ENCODE assay signal across 24 mouse cellular contexts in the genomic region with DNA sequence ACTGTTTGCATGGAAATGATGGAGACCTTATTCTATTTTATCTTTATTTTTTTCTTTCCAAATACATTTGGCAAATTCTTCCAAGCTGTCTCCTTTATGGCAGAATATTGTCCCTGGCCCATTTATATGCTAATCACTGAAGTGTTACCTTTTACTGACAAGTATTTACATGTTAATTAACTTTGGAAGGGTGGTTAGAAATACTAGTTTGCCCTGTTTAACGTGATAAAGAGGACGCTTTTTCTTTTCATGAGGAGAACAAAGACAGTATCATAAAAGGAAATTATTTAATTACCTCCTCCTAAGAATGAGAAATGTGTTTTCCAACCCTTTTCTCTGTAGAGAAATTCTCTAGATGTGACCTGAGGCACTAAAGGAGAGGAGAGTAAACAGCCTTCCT.
"Had no signal": no experiment of that assay in that cellular context is flagged by ENCODE, and none has a peak within 500 bp of the region (broad histone marks: within the 10 kb centered on the region; RNA-seq: fewer than 3 reads in every experiment).

No protein-coding gene starts in this region.

- H3K4me3 ChIP-seq: layer of hippocampus, adult 2 months; limb, embryonic 10.5 days; limb, embryonic 13.5 days; liver, embryonic 12.5 days; liver, embryonic 15.5 days; lung, embryonic 15.5 days; megakaryocyte, embryonic 14.5 days; midbrain, embryonic 10.5 days; midbrain, embryonic 13.5 days; myocyte; neural tube, embryonic 15.5 days; stomach, embryonic 15.5 days had no signal

- H3K9ac ChIP-seq: limb, embryonic 13.5 days; liver, embryonic 12.5 days; liver, embryonic 15.5 days; lung, embryonic 15.5 days; midbrain, embryonic 13.5 days; neural tube, embryonic 15.5 days; stomach, embryonic 15.5 days had no signal

- ATAC-seq: liver, embryonic 12.5 days; midbrain, embryonic 13.5 days; midbrain, embryonic 16.5 days had no signal

- H3K9me3 ChIP-seq: limb, embryonic 10.5 days; limb, embryonic 13.5 days; liver, embryonic 12.5 days; liver, embryonic 15.5 days; lung, embryonic 15.5 days; megakaryocyte, embryonic 14.5 days; midbrain, embryonic 10.5 days; midbrain, embryonic 13.5 days; neural tube, embryonic 15.5 days; stomach, embryonic 15.5 days had no signal

- H3K4me2 ChIP-seq: limb, embryonic 13.5 days; liver, embryonic 12.5 days; liver, embryonic 15.5 days; lung, embryonic 15.5 days; midbrain, embryonic 13.5 days; neural tube, embryonic 15.5 days; stomach, embryonic 15.5 days had no signal

- H3K4me1 ChIP-seq: limb, embryonic 10.5 days; limb, embryonic 13.5 days; liver, embryonic 12.5 days; liver, embryonic 15.5 days; lung, embryonic 15.5 days; megakaryocyte, embryonic 14.5 days; stomach, embryonic 15.5 days had no signal

- H3K36me3 ChIP-seq: limb, embryonic 10.5 days; limb, embryonic 13.5 days; liver, embryonic 12.5 days; liver, embryonic 15.5 days; lung, embryonic 15.5 days; midbrain, embryonic 10.5 days; midbrain, embryonic 13.5 days; neural tube, embryonic 15.5 days; stomach, embryonic 15.5 days had no signal

- DNase-seq: kidney, postnatal 25 days; layer of hippocampus, adult 9-11 months; liver; lung, adult 18-20 months; lung, postnatal 10 days; lung, postnatal 36 days; right cerebral cortex, adult 18-20 months; right cerebral cortex, postnatal 14 days; right cerebral cortex, postnatal 4 days; thymus, postnatal 36 days had no signal

- H3K27me3 ChIP-seq: limb, embryonic 13.5 days; liver, embryonic 12.5 days; liver, embryonic 15.5 days; lung, embryonic 15.5 days; megakaryocyte, embryonic 14.5 days; midbrain, embryonic 13.5 days; neural tube, embryonic 15.5 days; stomach, embryonic 15.5 days had no signal

- H3K27ac ChIP-seq: kidney, postnatal 0 days; layer of hippocampus, adult 2 months; limb, embryonic 10.5 days; limb, embryonic 13.5 days; liver, embryonic 12.5 days; liver, embryonic 15.5 days; lung, embryonic 15.5 days; midbrain, embryonic 10.5 days; midbrain, embryonic 13.5 days; neural tube, embryonic 15.5 days; stomach, embryonic 15.5 days had no signal
